Comparison of ENCODE assay signal across 14 mouse cellular contexts in genomic region chr6:143859535-143859934, GRCm38 (mm10).
A peak's percentile ranks its signal among the peaks of the same experiment; 100 is the strongest.
DNase-seq lines count a peak whose midpoint lies in the region; ATAC-seq and TF ChIP-seq lines count a peak whose summit lies in the region.
"Had no signal": no experiment of that assay in that cellular context is flagged by ENCODE, and none has a peak within 500 bp of the region (broad histone marks: within the 10 kb centered on the region; RNA-seq: fewer than 3 reads in every experiment).

No protein-coding gene starts in this region.

- no peak overlapping the region for H3K4me2 ChIP-seq in limb, embryonic 11.5 days (ENCODE audit: low read depth, severe bottlenecking)
- peak overlapping the region; percentile 10; the same call in 1 of the 2 replicates for H3K4me2 ChIP-seq in midbrain, embryonic 16.5 days (ENCODE audit: low read length)
- H3K4me2 ChIP-seq: liver, embryonic 12.5 days had no signal

- no peak for TF ChIP-seq POLR2A in cerebellum, adult 2 months (IDR thresholded peaks at IDR 0.05; ENCODE audit: borderline replicate concordance, insufficient read depth, low read length)

- no peak for TF ChIP-seq CTCF in cerebellum, adult 2 months (IDR thresholded peaks at IDR 0.05; ENCODE audit: borderline replicate concordance, insufficient read depth, low read depth, low read length)

- WGBS in embryonic facial prominence, embryonic 10.5 days: 82% methylated on average over 15 of the region's 15 CpGs
- 19% methylated on average over 15 of the region's 15 CpGs for WGBS in limb, embryonic 11.5 days
- WGBS in midbrain, embryonic 16.5 days: 50% methylated on average over 15 of the region's 15 CpGs
- WGBS in cerebellum, adult 2 months: 92% methylated on average over 15 of the region's 15 CpGs

- no peaks in the 10 kb centered on the region for H3K9me3 ChIP-seq in embryonic facial prominence, embryonic 10.5 days
- no peaks in the 10 kb centered on the region for H3K9me3 ChIP-seq in limb, embryonic 11.5 days (ENCODE audit: control insufficient read depth, low read length)
- no peaks in the 10 kb centered on the region for H3K9me3 ChIP-seq in midbrain, embryonic 16.5 days (replicated peaks; ENCODE audit: control insufficient read depth, low read length, poor library complexity, severe bottlenecking)
- H3K9me3 ChIP-seq: forebrain, embryonic 10.5 days; liver, embryonic 12.5 days; megakaryocyte, embryonic 14.5 days had no signal

- H3K4me3 ChIP-seq in embryonic facial prominence, embryonic 10.5 days: no peak overlapping the region
- no peak overlapping the region for H3K4me3 ChIP-seq in limb, embryonic 11.5 days (ENCODE audit: low read depth, low read length)
- no peak overlapping the region for H3K4me3 ChIP-seq in midbrain, embryonic 16.5 days (ENCODE audit: low read depth, low read length)
- H3K4me3 ChIP-seq in cerebellum, adult 2 months (replicated peaks; ENCODE audit: insufficient read depth, low read depth, low read length): no peak overlapping the region
- H3K4me3 ChIP-seq: forebrain, embryonic 10.5 days; layer of hippocampus, adult 2 months; left cerebral cortex, adult 2 months; liver, embryonic 12.5 days; megakaryocyte, embryonic 14.5 days had no signal

- H3K36me3 ChIP-seq in embryonic facial prominence, embryonic 10.5 days (replicated peaks): peaks cover 20% of the 10 kb centered on the region
- no peaks in the 10 kb centered on the region for H3K36me3 ChIP-seq in limb, embryonic 11.5 days (ENCODE audit: control insufficient read depth, insufficient read depth, low read length)
- H3K36me3 ChIP-seq in midbrain, embryonic 16.5 days (ENCODE audit: control insufficient read depth, insufficient read depth, low read length): no peaks in the 10 kb centered on the region
- H3K36me3 ChIP-seq: liver, embryonic 12.5 days had no signal

- no peak overlapping the region for H3K27ac ChIP-seq in embryonic facial prominence, embryonic 10.5 days (replicated peaks)
- H3K27ac ChIP-seq in limb, embryonic 11.5 days (replicated peaks; ENCODE audit: low read depth, low read length): no peak overlapping the region
- H3K27ac ChIP-seq in midbrain, embryonic 16.5 days (ENCODE audit: low read length): no peak overlapping the region
- no peak overlapping the region for H3K27ac ChIP-seq in cerebellum, adult 2 months (ENCODE audit: insufficient read depth, low read length)
- H3K27ac ChIP-seq: forebrain, embryonic 10.5 days; layer of hippocampus, adult 2 months; left cerebral cortex, adult 2 months; liver, embryonic 12.5 days had no signal

- peaks cover 4% of the 10 kb centered on the region; the same call in 1 of the 2 replicates for H3K4me1 ChIP-seq in embryonic facial prominence, embryonic 10.5 days
- H3K4me1 ChIP-seq in limb, embryonic 11.5 days (ENCODE audit: control insufficient read depth, insufficient read depth, low read length): peaks cover 15% of the 10 kb centered on the region
- H3K4me1 ChIP-seq in midbrain, embryonic 16.5 days (ENCODE audit: control insufficient read depth, insufficient read depth, low read length): no peaks in the 10 kb centered on the region; the same call in 1 of the 2 replicates
- H3K4me1 ChIP-seq in cerebellum, adult 2 months (ENCODE audit: control insufficient read depth, insufficient read depth, low read length): peaks cover 5% of the 10 kb centered on the region

- no peaks in the 10 kb centered on the region for H3K27me3 ChIP-seq in embryonic facial prominence, embryonic 10.5 days (replicated peaks; ENCODE audit: low read depth, poor library complexity, severe bottlenecking)
- H3K27me3 ChIP-seq in limb, embryonic 11.5 days (ENCODE audit: control insufficient read depth, insufficient read depth, low read length): peaks cover 10% of the 10 kb centered on the region; the same call in 1 of the 2 replicates
- H3K27me3 ChIP-seq in midbrain, embryonic 16.5 days (ENCODE audit: control insufficient read depth, insufficient read depth, low read depth, low read length): no peaks in the 10 kb centered on the region
- H3K27me3 ChIP-seq in cerebellum, adult 2 months (ENCODE audit: control insufficient read depth, insufficient read depth, low read length): no peaks in the 10 kb centered on the region
- H3K27me3 ChIP-seq: megakaryocyte, embryonic 14.5 days had no signal

- ATAC-seq in limb, embryonic 11.5 days (ENCODE audit: insufficient number of reproducible peaks, low FRiP score, low TSS enrichment, low read depth): peak; percentile 75
- peak; percentile 61; the same call in 1 of the 2 replicates for ATAC-seq in midbrain, embryonic 16.5 days
- ATAC-seq: liver, embryonic 12.5 days had no signal

- no peak overlapping the region for H3K9ac ChIP-seq in limb, embryonic 11.5 days (ENCODE audit: low read length)
- no peak overlapping the region for H3K9ac ChIP-seq in midbrain, embryonic 16.5 days (ENCODE audit: low read depth, low read length)
- H3K9ac ChIP-seq: liver, embryonic 12.5 days had no signal

- peak; percentile 29 for DNase-seq in NIH3T3 (ENCODE audit: low read depth)
- peak; percentile 33 for DNase-seq in embryonic facial prominence, embryonic 10.5 days (ENCODE audit: low spot score)
- peak; percentile 77 for DNase-seq in limb, embryonic 11.5 days (ENCODE audit: low spot score)
- no peak for DNase-seq in cerebellum, adult 2 months
- no peak for DNase-seq in urinary bladder, postnatal 36 days (ENCODE audit: low spot score in 2 of 2)
- no peak for DNase-seq in kidney, postnatal 14 days
- DNase-seq: cerebellum, adult 11 months; thymus, postnatal 25 days had no signal

Comparison
In these comparisons a context has a peak if more than half of its experiments do, and no peak if none do; other contexts are left out.
1. DNase-seq: peak in NIH3T3 (single experiment), embryonic facial prominence, embryonic 10.5 days (single experiment) and limb, embryonic 11.5 days (single experiment); none in cerebellum, adult 2 months (0 of 2), urinary bladder, postnatal 36 days (0 of 2) and kidney, postnatal 14 days (single experiment).